Mouse (Mus musculus): ENCODE measurements around the gene Adra2b. TPM values are rescaled to one million over a fixed set of nuclear protein-coding genes. Genes with fewer than 3 reads are reported as not detected.

Adra2b gene
- polyA plus RNA-seq, 1 experiment from 2014 or later = 0.35 TPM

- no peaks in the 10 kb centered on the region for H3K27me3 ChIP-seq (ENCODE audit: control insufficient read depth, insufficient read depth, low read length)
- no peaks in the 10 kb centered on the region for H3K9me3 ChIP-seq (ENCODE audit: control insufficient read depth, low read length)
- H3K4me3 ChIP-seq (ENCODE audit: low read depth, low read length) = no peak overlapping the region
- H3K27ac ChIP-seq (ENCODE audit: low read depth, low read length) = no peak overlapping the region
- H3K36me3 ChIP-seq (ENCODE audit: control insufficient read depth, insufficient read depth, low read length) = no peaks in the 10 kb centered on the region
- H3K9ac ChIP-seq (replicated peaks; ENCODE audit: low read depth, low read length) = no peak overlapping the region
- no peak overlapping the region for H3K4me2 ChIP-seq (ENCODE audit: low read depth, low read length)
- ATAC-seq (ENCODE audit: low read depth) = no peak
- 88% methylated on average over 3 of the region's 3 CpGs for WGBS
- no peaks in the 10 kb centered on the region for H3K4me1 ChIP-seq (ENCODE audit: control insufficient read depth, insufficient read depth, low read length)
Observed at GRCm38 (mm10) chr2:127390352-127390751, 27.3 kb downstream of the Adra2b start.

DNA sequence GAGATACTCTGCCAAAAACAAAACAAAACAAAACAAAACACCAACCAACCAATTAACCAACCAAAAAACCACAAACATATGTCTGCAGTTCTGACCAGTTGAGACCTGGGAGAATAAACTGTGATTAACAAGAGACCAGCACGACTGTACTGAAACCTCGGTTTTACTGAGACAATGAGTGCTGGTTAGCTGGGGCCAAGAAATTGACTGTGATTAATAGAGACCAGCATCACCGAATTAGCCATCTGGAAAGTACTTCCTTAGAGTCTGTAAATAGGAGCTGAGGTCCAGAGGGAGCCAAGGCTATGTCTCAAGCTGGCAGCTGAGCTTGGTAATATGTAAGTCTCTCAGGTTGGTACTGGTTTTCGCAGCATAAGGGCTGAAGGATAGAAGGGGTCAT lies 27.8 kb downstream of the Adra2b start:
- H3K4me1 ChIP-seq (ENCODE audit: control insufficient read depth, insufficient read depth, low read length) = no peaks in the 10 kb centered on the region
- no peaks in the 10 kb centered on the region for H3K27me3 ChIP-seq (ENCODE audit: control insufficient read depth, insufficient read depth, low read length)
- ATAC-seq (ENCODE audit: low read depth) = no peak
- H3K4me2 ChIP-seq (ENCODE audit: low read depth, low read length) = no peak overlapping the region
- H3K4me3 ChIP-seq (ENCODE audit: low read depth, low read length) = no peak overlapping the region
- no peaks in the 10 kb centered on the region for H3K36me3 ChIP-seq (ENCODE audit: control insufficient read depth, insufficient read depth, low read length)
- H3K9me3 ChIP-seq (ENCODE audit: control insufficient read depth, low read length) = no peaks in the 10 kb centered on the region
- 62% methylated on average over 4 of the region's 4 CpGs for WGBS
- no peak overlapping the region for H3K9ac ChIP-seq (replicated peaks; ENCODE audit: low read depth, low read length)
- no peak overlapping the region for H3K27ac ChIP-seq (ENCODE audit: low read depth, low read length)

DNA sequence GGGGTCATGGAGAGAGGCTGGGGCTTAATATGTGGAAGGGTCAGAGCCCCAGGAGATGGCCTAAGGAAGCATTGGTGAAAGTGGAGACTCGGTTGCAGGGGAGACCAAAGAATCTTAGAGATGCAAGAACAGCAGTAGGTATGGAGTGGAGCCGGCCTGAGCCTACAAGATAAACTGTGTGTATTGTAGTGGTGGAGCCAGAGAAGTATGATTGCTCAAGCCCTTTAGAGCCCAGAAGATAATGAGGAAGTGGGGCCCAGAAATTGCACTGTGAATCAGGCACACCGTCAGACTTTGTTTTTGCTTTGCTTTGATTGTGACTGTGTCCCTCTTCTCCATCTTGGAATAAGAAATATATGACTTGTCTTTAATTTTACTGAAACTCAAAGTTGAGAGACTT lies 28.3 kb downstream of the Adra2b start:
- Histone ChIP-seq H3K4me2 (ENCODE audit: low read depth, low read length) (no peak overlapping the region), H3K27ac (ENCODE audit: low read depth, low read length) (no peak overlapping the region), H3K4me1 (ENCODE audit: control insufficient read depth, insufficient read depth, low read length) (no peaks in the 10 kb centered on the region), H3K9ac (replicated peaks; ENCODE audit: low read depth, low read length) (no peak overlapping the region), H3K4me3 (ENCODE audit: low read depth, low read length) (no peak overlapping the region), H3K27me3 (ENCODE audit: control insufficient read depth, insufficient read depth, low read length) (no peaks in the 10 kb centered on the region), H3K36me3 (ENCODE audit: control insufficient read depth, insufficient read depth, low read length) (no peaks in the 10 kb centered on the region), H3K9me3 (ENCODE audit: control insufficient read depth, low read length) (no peaks in the 10 kb centered on the region)
- no peak for ATAC-seq (ENCODE audit: low read depth)
- whole genome bisulfite sequencing = 86% methylated on average over 3 of the region's 3 CpGs

- Histone ChIP-seq H3K36me3 (ENCODE audit: control insufficient read depth, insufficient read depth, low read length) (no peaks in the 10 kb centered on the region), H3K4me2 (ENCODE audit: low read depth, low read length) (no peak overlapping the region), H3K4me3 (ENCODE audit: low read depth, low read length) (no peak overlapping the region), H3K9me3 (ENCODE audit: control insufficient read depth, low read length) (no peaks in the 10 kb centered on the region), H3K9ac (replicated peaks; ENCODE audit: low read depth, low read length) (no peak overlapping the region), H3K4me1 (ENCODE audit: control insufficient read depth, insufficient read depth, low read length) (no peaks in the 10 kb centered on the region), H3K27me3 (ENCODE audit: control insufficient read depth, insufficient read depth, low read length) (no peaks in the 10 kb centered on the region), H3K27ac (ENCODE audit: low read depth, low read length) (no peak overlapping the region)
- WGBS = 89% methylated on average over 5 of the region's 5 CpGs
- no peak for ATAC-seq (ENCODE audit: low read depth)
Observed at GRCm38 (mm10) chr2:127394606-127395161, 31.7 kb downstream of the Adra2b start.

DNA sequence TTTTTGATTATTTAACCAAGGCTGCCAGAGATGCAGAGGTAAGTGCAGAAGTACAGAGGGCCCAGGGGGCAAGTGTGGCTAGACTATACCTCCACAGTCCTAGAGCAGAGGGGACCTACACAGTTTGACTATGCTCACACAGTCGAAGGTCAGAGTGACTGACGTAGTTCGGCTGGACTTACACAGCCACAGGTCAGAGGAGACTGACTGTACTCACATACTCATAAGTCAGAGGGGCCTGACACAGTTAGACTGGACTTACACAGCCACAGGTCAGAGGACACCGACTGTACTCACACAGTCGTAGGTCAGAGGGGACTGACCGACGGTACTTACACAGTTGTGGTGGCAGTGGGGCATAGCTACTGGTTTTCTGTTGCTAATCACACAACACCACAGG lies 35.7 kb downstream of the Adra2b start:
- H3K4me1 ChIP-seq (ENCODE audit: control insufficient read depth, insufficient read depth, low read length) = no peaks in the 10 kb centered on the region
- no peak overlapping the region for H3K27ac ChIP-seq (ENCODE audit: low read depth, low read length)
- H3K9ac ChIP-seq (replicated peaks; ENCODE audit: low read depth, low read length) = no peak overlapping the region
- H3K9me3 ChIP-seq (ENCODE audit: control insufficient read depth, low read length) = no peaks in the 10 kb centered on the region
- H3K36me3 ChIP-seq (ENCODE audit: control insufficient read depth, insufficient read depth, low read length) = no peaks in the 10 kb centered on the region
- no peak overlapping the region for H3K4me3 ChIP-seq (ENCODE audit: low read depth, low read length)
- H3K4me2 ChIP-seq (ENCODE audit: low read depth, low read length) = no peak overlapping the region
- no peak for ATAC-seq (ENCODE audit: low read depth)
- H3K27me3 ChIP-seq (ENCODE audit: control insufficient read depth, insufficient read depth, low read length) = no peaks in the 10 kb centered on the region
- 90% methylated on average over 7 of the region's 7 CpGs for WGBS

DNA sequence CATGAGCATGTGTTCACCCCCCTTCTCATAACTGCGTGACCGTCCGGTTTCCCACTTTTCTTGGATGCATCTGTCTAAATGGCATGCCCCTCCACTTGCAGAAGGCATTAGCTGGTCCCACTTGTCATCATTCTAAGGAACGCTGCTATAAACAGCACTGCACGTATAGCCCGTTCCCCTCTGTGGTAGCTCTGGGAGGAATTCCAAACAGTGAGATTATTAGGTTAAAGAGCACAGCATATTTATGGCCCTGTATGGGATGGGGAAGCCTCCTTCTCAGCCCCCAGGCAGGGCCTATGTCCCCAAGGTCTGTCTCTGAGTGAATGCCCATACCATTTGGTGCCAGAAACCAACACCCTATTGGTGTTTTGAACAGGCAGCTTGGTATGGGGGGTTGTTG lies 48.1 kb downstream of the Adra2b start:
- H3K9ac ChIP-seq (replicated peaks; ENCODE audit: low read depth, low read length) = no peak overlapping the region
- 85% methylated on average over 6 of the region's 6 CpGs for WGBS
- no peak overlapping the region for H3K4me3 ChIP-seq (ENCODE audit: low read depth, low read length)

GRCm38 (mm10) chr2:127415806-127416205 lies 52.8 kb downstream of the Adra2b start:
- ATAC-seq (ENCODE audit: low read depth) = no peak
- Histone ChIP-seq H3K36me3 (ENCODE audit: control insufficient read depth, insufficient read depth, low read length) (no peaks in the 10 kb centered on the region), H3K4me1 (ENCODE audit: control insufficient read depth, insufficient read depth, low read length) (no peaks in the 10 kb centered on the region), H3K27me3 (ENCODE audit: control insufficient read depth, insufficient read depth, low read length) (no peaks in the 10 kb centered on the region), H3K9ac (replicated peaks; ENCODE audit: low read depth, low read length) (no peak overlapping the region), H3K27ac (ENCODE audit: low read depth, low read length) (no peak overlapping the region), H3K9me3 (ENCODE audit: control insufficient read depth, low read length) (no peaks in the 10 kb centered on the region), H3K4me2 (ENCODE audit: low read depth, low read length) (no peak overlapping the region), H3K4me3 (ENCODE audit: low read depth, low read length) (no peak overlapping the region)
- WGBS = 79% methylated on average over 10 of the region's 10 CpGs

More for the DNA sequence above, 48.1 kb downstream of the Adra2b start:
- Histone ChIP-seq H3K9me3 (ENCODE audit: control insufficient read depth, low read length) (no peaks in the 10 kb centered on the region), H3K27ac (ENCODE audit: low read depth, low read length) (no peak overlapping the region), H3K4me2 (ENCODE audit: low read depth, low read length) (no peak overlapping the region), H3K27me3 (ENCODE audit: control insufficient read depth, insufficient read depth, low read length) (no peaks in the 10 kb centered on the region), H3K36me3 (ENCODE audit: control insufficient read depth, insufficient read depth, low read length) (no peaks in the 10 kb centered on the region), H3K4me1 (ENCODE audit: control insufficient read depth, insufficient read depth, low read length) (no peaks in the 10 kb centered on the region)
- no peak for ATAC-seq (ENCODE audit: low read depth)

GRCm38 (mm10) chr2:127416706-127417105 lies 53.7 kb downstream of the Adra2b start:
- ATAC-seq (ENCODE audit: low read depth) = no peak
- H3K4me2 ChIP-seq (ENCODE audit: low read depth, low read length) = no peak overlapping the region
- no peaks in the 10 kb centered on the region for H3K27me3 ChIP-seq (ENCODE audit: control insufficient read depth, insufficient read depth, low read length)
- no peaks in the 10 kb centered on the region for H3K36me3 ChIP-seq (ENCODE audit: control insufficient read depth, insufficient read depth, low read length)
- no peak overlapping the region for H3K27ac ChIP-seq (ENCODE audit: low read depth, low read length)
- no peaks in the 10 kb centered on the region for H3K9me3 ChIP-seq (ENCODE audit: control insufficient read depth, low read length)
- WGBS = 64% methylated on average over 3 of the region's 3 CpGs
- no peak overlapping the region for H3K9ac ChIP-seq (replicated peaks; ENCODE audit: low read depth, low read length)
- H3K4me3 ChIP-seq (ENCODE audit: low read depth, low read length) = no peak overlapping the region
- no peaks in the 10 kb centered on the region for H3K4me1 ChIP-seq (ENCODE audit: control insufficient read depth, insufficient read depth, low read length)

All from neural tube, embryonic 14.5 days (tissue).